Mouse (Mus musculus) lung, postnatal 0 days (tissue): ENCODE data around the gene Gast. TPM values are rescaled to one million over a fixed set of nuclear protein-coding genes. Genes with fewer than 3 reads are reported as not detected.

Experiments used
- ATAC-seq: fragments of 200-750 bp; cut with Nextera tagmentation; 2 replicates; pipeline ENCODE4 v1.8.0; 2017; ENCODE audit warnings: moderate library complexity
- DNase-seq: peaks from one replicate; pipeline ENCODE4 v3.0.0-alpha.2; 2016; ENCODE audit warnings: low spot score
- H3K27ac ChIP-seq: fragments of 300-500 bp; sonication (generic); 2 replicates; pipeline ENCODE4 v1.5.1; 2014; ENCODE audit warnings: antibody characterized with exemption, mild to moderate bottlenecking, low read length, mixed read lengths
- H3K27me3 ChIP-seq: fragments of 300-500 bp; sonication (generic); replicated peaks from 2 replicates; pipeline ENCODE4 v1.6.1; 2014; ENCODE audit warnings: low read length, mixed read lengths; ENCODE audit not compliant: insufficient read depth
- H3K36me3 ChIP-seq: fragments of 300-500 bp; sonication (generic); 2 replicates; pipeline ENCODE4 v1.6.1; 2014; ENCODE audit warnings: low read length, mixed read lengths; ENCODE audit not compliant: insufficient read depth
- H3K4me1 ChIP-seq: fragments of 300-500 bp; sonication (generic); 2 replicates; pipeline ENCODE4 v1.6.1; 2014; ENCODE audit warnings: antibody characterized with exemption, low read depth, low read length, mixed read lengths; ENCODE audit not compliant: insufficient read depth
- H3K4me2 ChIP-seq: fragments of 300-500 bp; sonication (generic); replicated peaks from 2 replicates; pipeline ENCODE4 v1.6.1; 2014; ENCODE audit warnings: low read depth, mild to moderate bottlenecking, low read length, moderate library complexity, mixed read lengths
- H3K4me3 ChIP-seq: fragments of 300-500 bp; sonication (generic); 2 replicates; pipeline ENCODE4 v1.5.1; 2014; ENCODE audit warnings: low read depth, low read length
- H3K9ac ChIP-seq: fragments of 300-500 bp; sonication (generic); replicated peaks from 2 replicates; pipeline ENCODE4 v1.6.1; 2014; ENCODE audit warnings: low read depth, mild to moderate bottlenecking
- H3K9me3 ChIP-seq: fragments of 300-500 bp; sonication (generic); 2 replicates; pipeline ENCODE4 v1.6.1; 2016; ENCODE audit warnings: low read length, mixed read lengths
- CTCF ChIP-seq: IDR thresholded peaks from 2 replicates; pipeline ENCODE4 v1.5.1; 2016; ENCODE audit warnings: antibody characterized with exemption, mild to moderate bottlenecking
- EP300 ChIP-seq: IDR thresholded peaks from 2 replicates; pipeline ENCODE4 v1.6.1; 2016; ENCODE audit warnings: antibody characterized with exemption, mild to moderate bottlenecking, control low read depth
- WGBS: fragments of 180-500 bp; shearing (Covaris S2); extraction: QIAGEN DNeasy Blood & Tissue Kit; methylation state at CpG from one replicate; pipeline ENCODE4 v1.1.7; 2014; 5-methylcytosine and 5-hydroxymethylcytosine counted together
- polyA plus RNA-seq: library from polyadenylated mRNA; unstranded; fragments of >200 nt; fragmentation: Nextera tagmentation; extraction: Ambion mirVana; gene quantifications from 2 replicates; pipeline ENCODE4 v1.2.1, GENCODE M21; 2015

The Gast gene
- polyA plus RNA-seq, 1 experiment from 2014 or later = not detected

DNA sequence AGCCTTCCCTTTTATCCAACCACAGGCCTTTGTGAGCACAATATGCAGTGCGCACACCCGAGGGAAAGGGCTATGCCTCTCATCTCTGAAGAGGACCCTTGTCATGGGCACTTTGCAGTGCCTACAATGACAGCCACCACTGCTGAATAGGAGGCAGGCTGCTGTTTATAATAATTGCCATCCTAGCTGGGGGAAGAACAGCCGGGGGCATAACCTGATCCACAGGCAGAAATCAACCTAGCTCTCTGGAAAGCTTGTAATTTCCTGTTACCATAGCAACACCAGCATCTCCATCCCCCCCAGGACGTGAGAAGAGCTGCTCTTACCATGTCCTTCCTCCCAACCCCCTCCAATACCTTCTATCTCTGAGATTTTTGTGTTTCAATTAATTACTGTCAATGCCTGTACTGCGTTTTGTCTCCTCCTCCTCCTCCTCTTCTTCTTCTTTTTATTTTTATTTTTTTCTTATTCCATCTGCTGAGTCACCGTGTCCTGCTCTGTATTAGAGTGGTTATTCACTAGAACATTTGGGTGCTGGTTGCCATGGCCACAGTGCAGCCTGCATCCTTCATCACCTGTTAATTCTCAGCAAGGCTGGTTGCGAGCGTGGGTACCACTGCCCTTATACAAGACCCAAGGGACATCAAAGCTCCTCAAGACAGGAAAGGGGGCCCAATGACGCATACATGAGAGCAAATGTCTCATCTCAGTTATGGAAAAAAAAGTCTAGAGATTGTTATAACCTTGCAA, 1.3 kb upstream of the Gast start:
- Histone ChIP-seq H3K4me2 (no peak overlapping the region), H3K9me3 (no peaks in the 10 kb centered on the region), H3K27me3 (no peaks in the 10 kb centered on the region), H3K36me3 (no peaks in the 10 kb centered on the region), H3K9ac (no peak overlapping the region), H3K4me3 (no peak overlapping the region), H3K4me1 (no peaks in the 10 kb centered on the region), H3K27ac (no peak overlapping the region)
- no peak for ATAC-seq
- 54% methylated on average over 9 of the region's 9 CpGs for WGBS
- DNase-seq = no peak
- TF ChIP-seq EP300 = no peak
- no peak for TF ChIP-seq CTCF

DNA sequence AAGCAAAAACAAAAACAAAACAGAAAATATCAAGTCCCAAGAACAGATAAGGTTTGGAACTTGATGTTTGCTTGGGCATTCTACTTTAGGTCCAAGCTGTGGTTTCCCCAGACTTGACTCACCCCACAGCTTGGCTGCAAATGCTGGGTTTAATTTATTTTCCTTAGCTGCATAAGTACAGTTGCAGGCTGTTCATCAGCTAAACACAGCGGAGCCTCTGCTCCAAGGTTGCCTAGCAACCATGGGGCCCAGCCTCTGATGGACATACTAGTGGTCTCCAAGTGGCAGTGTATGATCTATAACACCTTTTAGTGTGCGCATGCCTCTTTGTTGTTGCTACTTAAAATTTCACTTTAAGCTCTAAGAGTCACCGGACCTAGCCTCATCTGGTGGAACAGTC, 1.5 kb downstream of the Gast start:
- DNase-seq = no peak
- H3K9ac ChIP-seq = no peak overlapping the region
- H3K4me1 ChIP-seq = no peaks in the 10 kb centered on the region
- ATAC-seq = no peak
- no peak overlapping the region for H3K4me3 ChIP-seq
- 21% methylated on average over 3 of the region's 3 CpGs for WGBS
- no peaks in the 10 kb centered on the region for H3K36me3 ChIP-seq
- H3K4me2 ChIP-seq = no peak overlapping the region
- no peak for TF ChIP-seq EP300
- TF ChIP-seq CTCF = no peak
- no peaks in the 10 kb centered on the region for H3K9me3 ChIP-seq
- no peak overlapping the region for H3K27ac ChIP-seq
- no peaks in the 10 kb centered on the region for H3K27me3 ChIP-seq

GRCm38 (mm10) chr11:100344269-100344668, 10.1 kb downstream of the Gast start:
- H3K27ac ChIP-seq = no peak overlapping the region
- ATAC-seq (no peak), DNase-seq (no peak)
- TF ChIP-seq EP300 (no peak), CTCF (no peak)
- H3K9ac ChIP-seq = no peak overlapping the region
- H3K27me3 ChIP-seq = no peaks in the 10 kb centered on the region
- no peaks in the 10 kb centered on the region for H3K36me3 ChIP-seq
- 83% methylated on average over 10 of the region's 10 CpGs for WGBS
- no peak overlapping the region for H3K4me3 ChIP-seq
- H3K4me2 ChIP-seq = no peak overlapping the region
- no peaks in the 10 kb centered on the region for H3K9me3 ChIP-seq
- H3K4me1 ChIP-seq = no peaks in the 10 kb centered on the region

DNA sequence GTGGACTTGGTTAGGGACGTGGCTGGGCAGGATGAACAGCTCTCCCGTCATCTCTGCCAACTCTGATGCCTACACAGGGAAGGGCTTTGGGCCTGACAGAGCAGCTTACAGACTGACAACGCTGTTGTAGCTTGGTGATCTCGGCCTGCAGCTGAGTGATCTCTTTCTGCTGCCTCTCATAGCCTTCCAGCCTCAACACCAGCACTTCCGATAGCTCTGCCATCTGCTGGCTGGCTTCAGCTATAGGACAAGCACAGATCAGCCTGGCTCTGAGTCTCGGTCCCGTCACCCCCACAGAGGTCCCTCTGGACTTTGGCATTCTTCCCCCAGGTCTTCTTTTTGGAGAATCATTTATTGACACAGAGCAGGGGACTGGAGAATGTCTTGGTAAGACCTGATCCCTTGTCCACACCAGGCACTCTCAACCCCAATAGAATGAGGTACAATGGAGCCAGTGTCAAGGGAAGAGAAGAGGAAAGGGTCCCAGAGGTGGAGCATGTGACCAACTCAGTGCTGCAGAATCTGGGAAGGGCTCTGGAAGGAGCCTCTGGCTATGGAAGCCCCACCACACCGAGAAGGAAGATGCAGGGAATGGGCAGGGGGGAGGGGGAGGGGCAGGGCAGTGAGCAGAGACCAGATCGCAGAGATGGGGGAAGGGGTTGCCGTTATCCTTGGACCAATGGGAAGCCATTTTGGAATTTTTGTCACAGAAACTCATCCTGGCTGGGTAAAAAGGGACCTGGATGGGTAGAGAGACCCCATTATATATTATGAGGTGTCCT, 18.1 kb downstream of the Gast start:
- no peaks in the 10 kb centered on the region for H3K36me3 ChIP-seq
- no peak overlapping the region for H3K4me3 ChIP-seq
- no peak overlapping the region for H3K9ac ChIP-seq
- TF ChIP-seq EP300 (no peak), CTCF (peak; percentile 66)
- ATAC-seq (no peak), DNase-seq (peak; percentile 44)
- H3K9me3 ChIP-seq = no peaks in the 10 kb centered on the region
- H3K4me2 ChIP-seq = no peak overlapping the region
- H3K27ac ChIP-seq = no peak overlapping the region
- peaks cover 3% of the 10 kb centered on the region; the same call in 1 of the 2 replicates for H3K27me3 ChIP-seq
- WGBS = 36% methylated on average over 10 of the region's 10 CpGs
- H3K4me1 ChIP-seq = no peaks in the 10 kb centered on the region

DNA sequence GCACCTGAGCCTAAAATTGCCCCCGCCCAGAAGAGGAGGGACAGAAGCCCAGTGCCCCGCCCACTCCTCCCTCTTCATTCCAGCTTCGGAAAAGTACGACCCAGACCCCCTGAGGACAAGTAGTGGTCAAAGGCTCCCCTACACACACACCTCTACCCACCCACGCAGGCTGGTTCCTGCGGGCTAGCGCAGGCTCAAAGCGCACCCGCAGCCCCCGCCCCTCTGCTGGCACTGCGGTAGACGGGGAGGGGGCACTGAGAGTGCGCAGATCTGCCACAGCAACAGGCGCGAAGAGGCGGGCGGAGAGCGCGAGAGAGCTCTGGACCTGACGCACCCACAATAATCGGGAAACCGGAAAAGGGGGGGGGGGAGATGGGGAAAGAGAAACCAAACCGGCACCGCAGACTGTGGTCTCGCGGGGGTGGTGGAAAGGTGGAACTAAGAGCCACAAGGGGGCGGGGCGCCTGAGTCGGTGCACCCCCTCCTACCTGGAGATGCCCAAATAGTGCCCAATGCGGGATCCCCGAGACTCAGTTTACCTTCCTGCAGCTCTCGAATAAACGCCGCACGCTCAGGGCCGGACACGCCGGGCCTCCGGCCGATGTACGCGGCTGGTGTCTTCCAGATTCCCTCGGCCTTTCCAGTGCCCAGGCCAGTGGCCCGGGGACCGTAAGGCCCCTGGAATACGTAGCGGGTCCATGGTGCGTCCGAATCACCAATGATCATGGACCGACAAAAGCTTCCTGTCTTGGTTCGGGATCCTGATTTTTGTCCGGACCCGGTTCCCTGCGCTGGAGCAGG, 21.1 kb downstream of the Gast start:
- Histone ChIP-seq H3K27me3 (peaks cover 9% of the 10 kb centered on the region; the same call in 1 of the 2 replicates), H3K4me1 (no peaks in the 10 kb centered on the region), H3K4me2 (peak overlapping the region; percentile 99), H3K36me3 (no peaks in the 10 kb centered on the region), H3K4me3 (peak overlapping the region; percentile 65), H3K9me3 (no peaks in the 10 kb centered on the region), H3K27ac (no peak overlapping the region), H3K9ac (peak overlapping the region; percentile 48)
- WGBS = 1% methylated on average over 45 of the region's 54 CpGs
- ATAC-seq = peak; percentile 65
- TF ChIP-seq EP300 (no peak), CTCF (no peak)
- DNase-seq = peak; percentile 69
